Mouse (Mus musculus) liver, adult 2 months (tissue): ENCODE data around the gene Fyb. TPM values are rescaled to one million over a fixed set of nuclear protein-coding genes. Genes with fewer than 3 reads are reported as not detected.

Experiments
- DNase-seq: peaks from one replicate; pipeline ENCODE4 v3.0.0-alpha.2; 2011; ENCODE audit warnings: low read depth, low spot score; ENCODE audit errors: extremely low read depth
- H3K27ac ChIP-seq: fragments of 200-500 bp; replicated peaks from 2 replicates; pipeline ENCODE4 v1.5.1; 2012; ENCODE audit warnings: low read depth, mild to moderate bottlenecking, control low read depth, inconsistent platforms, low read length; ENCODE audit not compliant: insufficient read depth
- H3K27me3 ChIP-seq: fragments of 200-500 bp; 2 replicates; pipeline ENCODE4 v1.6.1; 2012; ENCODE audit warnings: mild to moderate bottlenecking, moderate library complexity, low read length, inconsistent platforms; ENCODE audit not compliant: control insufficient read depth, insufficient read depth
- H3K36me3 ChIP-seq: fragments of 200-500 bp; 2 replicates; pipeline ENCODE4 v1.6.1; 2012; ENCODE audit warnings: low read length, inconsistent platforms; ENCODE audit not compliant: control insufficient read depth, insufficient read depth
- H3K4me1 ChIP-seq: fragments of 200-500 bp; 2 replicates; pipeline ENCODE4 v1.6.1; 2011; ENCODE audit warnings: low read length; ENCODE audit not compliant: control insufficient read depth, insufficient read depth
- H3K4me3 ChIP-seq: fragments of 200-500 bp; 2 replicates; pipeline ENCODE4 v1.5.1; 2011; ENCODE audit warnings: low read depth, mild to moderate bottlenecking, control low read depth, low read length, moderate library complexity; ENCODE audit not compliant: insufficient read depth
- H3K79me2 ChIP-seq: fragments of 200-500 bp; 2 replicates; pipeline ENCODE4 v1.6.1; 2012; ENCODE audit warnings: inconsistent platforms, mild to moderate bottlenecking, low read length, moderate library complexity; ENCODE audit not compliant: control insufficient read depth, insufficient read depth
- H3K9ac ChIP-seq: fragments of 200-500 bp; 2 replicates; pipeline ENCODE4 v1.6.1; 2012; ENCODE audit warnings: low read depth, mild to moderate bottlenecking, control low read depth, inconsistent platforms, low read length
- CTCF ChIP-seq: fragments of 200-500 bp; IDR thresholded peaks from 2 replicates; pipeline ENCODE4 v1.5.1; 2011; ENCODE audit warnings: low read depth, low read length, control low read depth
- POLR2A ChIP-seq: fragments of 200-500 bp; IDR thresholded peaks from 2 replicates; pipeline ENCODE4 v1.6.1; 2011; ENCODE audit warnings: low read length, control low read depth; ENCODE audit not compliant: insufficient read depth; ENCODE audit errors: extremely low read depth
- WGBS: fragments of 180-500 bp; shearing (Covaris S2); methylation state at CpG from one replicate; pipeline ENCODE4 v1.1.7; 2018; 5-methylcytosine and 5-hydroxymethylcytosine counted together
- polyA plus RNA-seq: library from polyadenylated mRNA; depleted of rRNA; stranded (reverse); fragments of >200 nt; gene quantifications from 2 replicates; pipeline ENCODE4 v1.2.3, GENCODE M21; 2012
- total RNA-seq: library from RNA; depleted of rRNA; stranded (reverse); fragments of >200 nt; gene quantifications from 2 replicates; pipeline ENCODE4 v1.2.3, GENCODE M21; 2014

The Fyb gene
- total and polyA plus RNA-seq, 2 experiments: 42.3 to 98.2 TPM

- H3K79me2 ChIP-seq: no peaks in the 10 kb centered on the region
- no peak overlapping the region for H3K4me3 ChIP-seq
- WGBS: 82% methylated on average over 19 of the region's 19 CpGs
- no peak for DNase-seq
- peak overlapping the region; percentile 51; the same call in 1 of the 2 replicates for H3K27ac ChIP-seq
- TF ChIP-seq POLR2A (no peak), CTCF (no peak)
- no peak overlapping the region for H3K9ac ChIP-seq
- no peaks in the 10 kb centered on the region for H3K27me3 ChIP-seq
- peaks cover 3% of the 10 kb centered on the region for H3K4me1 ChIP-seq
- H3K36me3 ChIP-seq: peaks cover 5% of the 10 kb centered on the region; the same call in 1 of the 2 replicates
Observed at GRCm38 (mm10) chr15:6519417-6520255, 3.0 kb upstream of the Fyb start.

- 53% methylated on average over 10 of the region's 10 CpGs for WGBS
- Histone ChIP-seq H3K4me1 (peaks cover 3% of the 10 kb centered on the region), H3K9ac (no peak overlapping the region), H3K79me2 (no peaks in the 10 kb centered on the region), H3K27me3 (no peaks in the 10 kb centered on the region), H3K27ac (no peak overlapping the region), H3K4me3 (no peak overlapping the region), H3K36me3 (peaks cover 5% of the 10 kb centered on the region; the same call in 1 of the 2 replicates)
- TF ChIP-seq POLR2A: no peak
- TF ChIP-seq CTCF: no peak
- no peak for DNase-seq
Observed at GRCm38 (mm10) chr15:6520505-6521155, 2.0 kb upstream of the Fyb start.

GRCm38 (mm10) chr15:6524801-6525200, 2.1 kb downstream of the Fyb start:
- H3K36me3 ChIP-seq: no peaks in the 10 kb centered on the region
- DNase-seq: no peak
- no peak overlapping the region for H3K4me3 ChIP-seq
- no peak overlapping the region for H3K27ac ChIP-seq
- no peak overlapping the region for H3K9ac ChIP-seq
- no peaks in the 10 kb centered on the region for H3K27me3 ChIP-seq
- H3K79me2 ChIP-seq: no peaks in the 10 kb centered on the region
- H3K4me1 ChIP-seq: peaks cover 3% of the 10 kb centered on the region
- 100% methylated on average over 2 of the region's 2 CpGs for WGBS
- no peak for TF ChIP-seq POLR2A
- no peak for TF ChIP-seq CTCF

- Histone ChIP-seq H3K9ac (no peak overlapping the region), H3K4me1 (peaks cover 3% of the 10 kb centered on the region), H3K27me3 (no peaks in the 10 kb centered on the region), H3K36me3 (no peaks in the 10 kb centered on the region), H3K27ac (no peak overlapping the region), H3K4me3 (no peak overlapping the region), H3K79me2 (no peaks in the 10 kb centered on the region)
- 91% methylated on average over 3 of the region's 3 CpGs for WGBS
- TF ChIP-seq CTCF: no peak
- TF ChIP-seq POLR2A: no peak
- no peak for DNase-seq
Observed at GRCm38 (mm10) chr15:6525386-6525785, 2.7 kb downstream of the Fyb start.

GRCm38 (mm10) chr15:6533858-6534343, 11.2 kb downstream of the Fyb start:
- no peaks in the 10 kb centered on the region for H3K4me1 ChIP-seq
- DNase-seq: no peak
- H3K27me3 ChIP-seq: no peaks in the 10 kb centered on the region
- no peak overlapping the region for H3K27ac ChIP-seq
- H3K4me3 ChIP-seq: no peak overlapping the region
- no peak overlapping the region for H3K9ac ChIP-seq
- H3K79me2 ChIP-seq: no peaks in the 10 kb centered on the region
- no peaks in the 10 kb centered on the region for H3K36me3 ChIP-seq
- no peak for TF ChIP-seq CTCF
- no peak for TF ChIP-seq POLR2A
- WGBS: 77% methylated on average over 3 of the region's 3 CpGs
